Mouse (Mus musculus): ENCODE measurements around the gene Frmd8.

Gene Frmd8

GRCm38 (mm10) chr19:5874969-5875480 lies at the start of gene Frmd8:
TSS of gene Frmd8 (minus strand) at chr19:5875274.
- in situ Hi-C loops (cut with MboI; ENCODE audit: unreplicated experiment in 2 of 2), result loop anchor here (5.0 to 10.0 kb wide), 2 partner anchors 83 to 350 kb away; no protein-coding TSS in a partner anchor

GRCm38 (mm10) chr19:5924713-5925093 lies 49.6 kb upstream of the Frmd8 start, which contains the start of gene Cdc42ep2:
TSS of gene Cdc42ep2 (minus strand) at chr19:5924816.
- in situ Hi-C loops (cut with MboI; ENCODE audit: unreplicated experiment in 2 of 2), result loop anchor here (5.0 kb wide), 2 partner anchors 33 to 93 kb away; partner anchors contain the start of gene Capn1 (in 1 of the 2)

GRCm38 (mm10) chr19:5923990-5924712 lies 49.1 kb upstream of the Frmd8 start:
- in situ Hi-C loops (cut with MboI; ENCODE audit: unreplicated experiment in 2 of 2), result loop anchor here (5.0 kb wide), 2 partner anchors 33 to 93 kb away; partner anchors contain the start of gene Capn1 (in 1 of the 2)

GRCm38 (mm10) chr19:5922963-5923362 lies 47.9 kb upstream of the Frmd8 start:
- in situ Hi-C loops (cut with MboI; ENCODE audit: unreplicated experiment in 2 of 2), result loop anchor here (5.0 kb wide), 2 partner anchors 34 to 94 kb away; partner anchors contain the start of gene Capn1 (in 1 of the 2)

GRCm38 (mm10) chr19:5922119-5922942 lies 47.3 kb upstream of the Frmd8 start:
- in situ Hi-C loops (cut with MboI; ENCODE audit: unreplicated experiment in 2 of 2), result loop anchor here (5.0 kb wide), 2 partner anchors 35 to 95 kb away; partner anchors contain the start of gene Capn1 (in 1 of the 2)

GRCm38 (mm10) chr19:5921715-5922114 lies 46.6 kb upstream of the Frmd8 start:
- in situ Hi-C loops (cut with MboI; ENCODE audit: unreplicated experiment in 2 of 2), result loop anchor here (5.0 kb wide), 2 partner anchors 36 to 96 kb away; partner anchors contain the start of gene Capn1 (in 1 of the 2)

- in situ Hi-C loops (cut with MboI; ENCODE audit: unreplicated experiment in 2 of 2), result no loop called here
Measured at GRCm38 (mm10) chr19:5913007-5913719, 38.1 kb upstream of the Frmd8 start, which contains the start of gene Dpf2. TSS of gene Dpf2 (minus strand) at chr19:5913010.

- in situ Hi-C loops (cut with MboI; ENCODE audit: unreplicated experiment in 2 of 2), result no loop called here
Measured at GRCm38 (mm10) chr19:5912103-5913006, 37.3 kb upstream of the Frmd8 start.

GRCm38 (mm10) chr19:5911430-5912102 lies 36.5 kb upstream of the Frmd8 start:
- in situ Hi-C loops (cut with MboI; ENCODE audit: unreplicated experiment in 2 of 2), result no loop called here

GRCm38 (mm10) chr19:5910221-5910620 lies 35.1 kb upstream of the Frmd8 start:
- in situ Hi-C loops (cut with MboI; ENCODE audit: unreplicated experiment in 2 of 2), result no loop called here

GRCm38 (mm10) chr19:5907275-5907674 lies 32.2 kb upstream of the Frmd8 start:
- in situ Hi-C loops (cut with MboI; ENCODE audit: unreplicated experiment in 2 of 2), result no loop called here

- in situ Hi-C loops (cut with MboI; ENCODE audit: unreplicated experiment in 2 of 2), result no loop called here
Measured at GRCm38 (mm10) chr19:5894002-5894678, 19.1 kb upstream of the Frmd8 start, which contains the start of gene Tigd3. TSS of gene Tigd3 (minus strand) at chr19:5894149.

GRCm38 (mm10) chr19:5893282-5894001 lies 18.4 kb upstream of the Frmd8 start:
- in situ Hi-C loops (cut with MboI; ENCODE audit: unreplicated experiment in 2 of 2), result no loop called here

GRCm38 (mm10) chr19:5892735-5893134 lies 17.7 kb upstream of the Frmd8 start:
- in situ Hi-C loops (cut with MboI; ENCODE audit: unreplicated experiment in 2 of 2), result no loop called here

- in situ Hi-C loops (cut with MboI; ENCODE audit: unreplicated experiment in 2 of 2), result no loop called here
Measured at GRCm38 (mm10) chr19:5892262-5892661, 17.2 kb upstream of the Frmd8 start.

GRCm38 (mm10) chr19:5891521-5892258 lies 16.6 kb upstream of the Frmd8 start:
- in situ Hi-C loops (cut with MboI; ENCODE audit: unreplicated experiment in 2 of 2), result no loop called here

GRCm38 (mm10) chr19:5889211-5889610 lies 14.1 kb upstream of the Frmd8 start:
- in situ Hi-C loops (cut with MboI; ENCODE audit: unreplicated experiment in 2 of 2), result loop anchor here (5.0 to 10.0 kb wide), 2 partner anchors 37 to 364 kb away; no protein-coding TSS in a partner anchor
